Mouse (Mus musculus) limb, embryonic 11.5 days (tissue): ENCODE measurements around the gene Ywhae. TPM values are rescaled to one million over a fixed set of nuclear protein-coding genes. Genes with fewer than 3 reads are reported as not detected.

Source experiments
- ATAC-seq: fragments of 200-750 bp; cut with Nextera tagmentation; 2 replicates; pipeline ENCODE4 v1.8.0; 2017; ENCODE audit warnings: low read depth; ENCODE audit not compliant: insufficient number of reproducible peaks, low FRiP score, low TSS enrichment
- DNase-seq: peaks from one replicate; pipeline ENCODE4 v3.0.0-alpha.2; 2015; ENCODE audit warnings: low spot score
- H3K27ac ChIP-seq: fragments of 300-500 bp; sonication (generic); replicated peaks from 2 replicates; pipeline ENCODE4 v1.5.1; 2014; ENCODE audit warnings: low read depth, mild to moderate bottlenecking, low read length
- H3K27me3 ChIP-seq: fragments of 300-500 bp; sonication (generic); 2 replicates; pipeline ENCODE4 v1.6.1; 2014; ENCODE audit warnings: mild to moderate bottlenecking, low read length, mixed read lengths; ENCODE audit not compliant: control insufficient read depth, insufficient read depth
- H3K36me3 ChIP-seq: fragments of 300-500 bp; sonication (generic); 2 replicates; pipeline ENCODE4 v1.6.1; 2014; ENCODE audit warnings: mild to moderate bottlenecking, low read length, moderate library complexity, mixed read lengths; ENCODE audit not compliant: control insufficient read depth, insufficient read depth
- H3K4me1 ChIP-seq: fragments of 300-500 bp; sonication (generic); 2 replicates; pipeline ENCODE4 v1.6.1; 2014; ENCODE audit warnings: low read length, mixed read lengths; ENCODE audit not compliant: control insufficient read depth, insufficient read depth
- H3K4me2 ChIP-seq: fragments of 300-500 bp; sonication (generic); 2 replicates; pipeline ENCODE4 v1.6.1; 2014; ENCODE audit warnings: low read depth, mild to moderate bottlenecking, moderate library complexity; ENCODE audit not compliant: severe bottlenecking
- H3K4me3 ChIP-seq: fragments of 300-500 bp; sonication (generic); 2 replicates; pipeline ENCODE4 v1.5.1; 2014; ENCODE audit warnings: low read depth, low read length
- H3K9ac ChIP-seq: fragments of 300-500 bp; sonication (generic); 2 replicates; pipeline ENCODE4 v1.6.1; 2014; ENCODE audit warnings: mild to moderate bottlenecking, low read length
- H3K9me3 ChIP-seq: fragments of 300-500 bp; sonication (generic); 2 replicates; pipeline ENCODE4 v1.6.1; 2016; ENCODE audit warnings: low read length; ENCODE audit not compliant: control insufficient read depth
- WGBS: fragments of 180-500 bp; shearing (Covaris S2); extraction: QIAGEN DNeasy Blood & Tissue Kit; methylation state at CpG from one replicate; pipeline ENCODE4 v1.1.7; 2014; 5-methylcytosine and 5-hydroxymethylcytosine counted together
- polyA plus RNA-seq: library from polyadenylated mRNA; unstranded; fragments of >200 nt; fragmentation: Nextera tagmentation; extraction: Ambion mirVana; gene quantifications from 2 replicates; pipeline ENCODE4 v1.2.1, GENCODE M21; 2014

The Ywhae gene
- polyA plus RNA-seq, 1 experiment from 2014 or later, result 1,356 TPM

GRCm38 (mm10) chr11:75767014-75767413, 34.3 kb downstream of the Ywhae start:
- 78% methylated on average over 2 of the region's 2 CpGs for WGBS
- Histone ChIP-seq H3K4me1 (no peaks in the 10 kb centered on the region), H3K36me3 (peaks cover 6% of the 10 kb centered on the region; the same call in 1 of the 2 replicates), H3K9me3 (no peaks in the 10 kb centered on the region), H3K4me3 (no peak overlapping the region), H3K4me2 (no peak overlapping the region), H3K27ac (no peak overlapping the region), H3K27me3 (no peaks in the 10 kb centered on the region), H3K9ac (no peak overlapping the region)
- ATAC-seq, result no peak
- no peak for DNase-seq

DNA sequence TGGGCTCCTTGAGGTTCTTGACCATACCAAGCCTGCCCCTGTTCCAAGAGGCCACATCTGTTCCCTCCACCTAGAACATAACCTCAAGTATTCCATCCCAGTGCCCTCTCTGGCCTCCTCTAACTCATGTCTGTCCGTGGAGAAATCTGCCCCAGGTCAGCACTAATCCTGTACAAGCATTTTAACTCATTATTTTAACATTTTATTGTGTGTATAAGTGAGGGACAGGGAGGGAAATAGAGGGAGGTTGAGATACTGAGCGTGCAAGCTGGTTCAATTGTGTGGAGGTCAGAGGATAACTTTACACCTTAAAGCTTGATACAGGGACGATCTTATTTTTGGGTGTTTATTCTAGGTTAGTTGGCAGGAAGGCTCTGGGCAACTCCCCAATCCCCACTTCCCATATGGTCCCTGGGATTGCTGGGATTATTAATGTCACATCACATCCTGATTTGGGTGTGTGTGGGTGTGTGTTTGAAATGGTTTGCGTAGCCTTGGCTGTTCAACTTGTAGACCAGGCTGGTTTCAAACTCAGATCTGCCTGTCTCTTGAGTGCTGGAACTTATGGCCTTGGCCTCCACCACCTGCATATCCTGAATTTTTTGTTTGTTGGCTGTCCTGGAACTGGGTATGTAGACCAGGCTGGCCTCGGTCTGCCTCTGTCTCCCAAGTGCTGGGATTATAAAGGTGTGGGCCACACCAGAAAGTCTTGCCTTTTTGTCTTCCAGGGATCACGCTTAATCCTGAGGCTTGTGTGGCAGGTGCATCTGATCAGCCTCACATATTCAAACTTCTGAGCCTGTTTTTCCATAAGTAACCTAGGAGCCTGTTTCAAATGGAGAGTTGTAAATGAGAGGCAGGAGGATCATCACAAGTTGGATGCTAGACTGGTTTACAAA, 35.7 kb downstream of the Ywhae start:
- Histone ChIP-seq H3K4me2 (no peak overlapping the region), H3K9me3 (no peaks in the 10 kb centered on the region), H3K27ac (no peak overlapping the region), H3K9ac (no peak overlapping the region), H3K4me3 (no peak overlapping the region), H3K27me3 (no peaks in the 10 kb centered on the region), H3K4me1 (no peaks in the 10 kb centered on the region), H3K36me3 (peaks cover 6% of the 10 kb centered on the region; the same call in 1 of the 2 replicates)
- ATAC-seq (no peak; the same call in 1 of the 2 replicates), DNase-seq (no peak)
- WGBS, result 57% methylated on average over 6 of the region's 6 CpGs

GRCm38 (mm10) chr11:75769206-75769605, 36.5 kb downstream of the Ywhae start:
- Histone ChIP-seq H3K4me2 (peak overlapping the region; percentile 33; the same call in 1 of the 2 replicates), H3K36me3 (peaks cover 6% of the 10 kb centered on the region; the same call in 1 of the 2 replicates), H3K9me3 (no peaks in the 10 kb centered on the region), H3K4me1 (no peaks in the 10 kb centered on the region), H3K9ac (no peak overlapping the region), H3K27me3 (no peaks in the 10 kb centered on the region), H3K27ac (no peak overlapping the region), H3K4me3 (no peak overlapping the region)
- under 1% methylated on average over 23 of the region's 23 CpGs for WGBS
- peak; percentile 87 for ATAC-seq
- DNase-seq, result peak; percentile 92

- Histone ChIP-seq H3K4me3 (no peak overlapping the region), H3K9me3 (no peaks in the 10 kb centered on the region), H3K9ac (no peak overlapping the region), H3K4me1 (no peaks in the 10 kb centered on the region), H3K4me2 (no peak overlapping the region), H3K27me3 (no peaks in the 10 kb centered on the region), H3K27ac (no peak overlapping the region), H3K36me3 (no peaks in the 10 kb centered on the region)
- no peak for DNase-seq
- ATAC-seq, result no peak
- 85% methylated on average over 5 of the region's 5 CpGs for WGBS
Measured at GRCm38 (mm10) chr11:75772562-75772961, 39.9 kb downstream of the Ywhae start.

GRCm38 (mm10) chr11:75775919-75776318, 43.2 kb downstream of the Ywhae start:
- H3K9me3 ChIP-seq, result no peaks in the 10 kb centered on the region
- ATAC-seq (no peak), DNase-seq (no peak)
- no peaks in the 10 kb centered on the region for H3K27me3 ChIP-seq
- 97% methylated on average over 1 of the region's 1 CpGs for WGBS
- no peaks in the 10 kb centered on the region for H3K36me3 ChIP-seq
- H3K4me1 ChIP-seq, result no peaks in the 10 kb centered on the region
- H3K4me2 ChIP-seq, result no peak overlapping the region
- H3K9ac ChIP-seq, result no peak overlapping the region
- H3K27ac ChIP-seq, result no peak overlapping the region
- no peak overlapping the region for H3K4me3 ChIP-seq

DNA sequence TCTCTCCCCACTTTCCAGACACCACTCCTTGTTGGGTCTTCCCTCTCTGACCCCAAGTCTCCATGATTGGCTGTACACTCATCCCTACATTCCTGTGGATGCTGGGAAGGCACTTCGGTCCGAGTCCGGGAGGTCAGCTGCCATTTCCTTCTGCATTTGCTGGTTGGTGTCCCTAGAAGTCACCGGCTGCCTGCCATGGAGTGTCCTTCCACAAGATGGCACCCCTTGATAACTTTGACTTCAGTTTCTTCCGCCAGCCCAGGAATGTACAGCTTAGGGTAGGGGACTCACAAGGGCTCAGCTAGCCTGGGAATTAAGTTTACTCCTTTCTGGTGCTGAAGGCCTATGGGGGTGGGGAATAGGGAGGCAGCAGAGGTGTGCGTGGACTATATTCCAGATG, 49.2 kb downstream of the Ywhae start:
- H3K9ac ChIP-seq, result no peak overlapping the region
- no peak overlapping the region for H3K4me3 ChIP-seq
- DNase-seq (peak; percentile 80), ATAC-seq (no peak)
- H3K27me3 ChIP-seq, result no peaks in the 10 kb centered on the region
- H3K9me3 ChIP-seq, result no peaks in the 10 kb centered on the region
- H3K36me3 ChIP-seq, result no peaks in the 10 kb centered on the region
- H3K4me2 ChIP-seq, result no peak overlapping the region
- H3K4me1 ChIP-seq, result no peaks in the 10 kb centered on the region
- WGBS, result 25% methylated on average over 6 of the region's 6 CpGs
- H3K27ac ChIP-seq, result no peak overlapping the region

DNA sequence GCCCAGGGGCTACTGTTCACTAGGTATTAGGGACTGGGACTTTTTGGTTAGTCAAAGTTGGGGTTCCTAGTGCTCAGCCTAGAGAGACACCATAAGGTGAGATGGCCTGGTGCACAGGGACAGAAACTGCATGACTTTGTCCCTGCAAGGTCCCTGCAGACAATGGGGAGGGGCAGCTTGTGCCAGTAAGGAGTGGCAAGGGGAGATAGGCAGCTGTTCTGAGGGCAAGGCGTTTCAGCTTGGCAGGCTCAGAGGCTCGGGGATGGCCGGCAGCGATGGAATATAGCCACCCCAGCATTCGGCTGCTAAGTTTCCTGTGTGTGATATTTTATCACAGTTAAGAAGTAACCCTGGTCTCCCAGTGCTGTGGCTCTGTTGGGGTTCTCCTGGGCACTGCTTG, 51.1 kb downstream of the Ywhae start:
- H3K9ac ChIP-seq, result no peak overlapping the region
- no peaks in the 10 kb centered on the region for H3K4me1 ChIP-seq
- no peak overlapping the region for H3K4me2 ChIP-seq
- no peak overlapping the region for H3K4me3 ChIP-seq
- ATAC-seq (no peak), DNase-seq (no peak)
- 92% methylated on average over 5 of the region's 5 CpGs for WGBS
- no peaks in the 10 kb centered on the region for H3K36me3 ChIP-seq
- no peak overlapping the region for H3K27ac ChIP-seq
- no peaks in the 10 kb centered on the region for H3K9me3 ChIP-seq
- H3K27me3 ChIP-seq, result no peaks in the 10 kb centered on the region

DNA sequence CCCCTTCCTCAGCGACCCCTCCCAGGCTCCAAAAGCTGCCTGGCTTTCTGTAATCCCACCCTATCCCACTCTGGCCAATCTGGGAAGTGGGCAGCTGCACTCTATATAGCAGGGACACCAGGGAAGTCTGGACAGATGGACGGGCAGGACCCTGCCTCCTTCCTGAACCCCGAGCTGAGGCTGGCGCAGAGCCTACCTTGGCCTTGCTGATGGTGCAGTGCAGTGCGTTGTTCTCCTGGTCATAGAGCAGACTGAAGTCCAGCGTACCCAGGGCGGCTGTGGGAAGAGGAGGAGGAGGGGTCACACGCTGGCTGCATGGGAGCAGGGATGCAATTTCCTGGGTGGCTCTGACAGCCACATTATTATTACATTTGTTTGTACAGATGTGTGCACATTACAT, 53.2 kb downstream of the Ywhae start:
- no peak for ATAC-seq
- no peak for DNase-seq
- Histone ChIP-seq H3K27me3 (peaks cover 3% of the 10 kb centered on the region), H3K9me3 (no peaks in the 10 kb centered on the region), H3K27ac (no peak overlapping the region), H3K4me1 (no peaks in the 10 kb centered on the region), H3K36me3 (no peaks in the 10 kb centered on the region), H3K4me3 (no peak overlapping the region), H3K9ac (no peak overlapping the region), H3K4me2 (no peak overlapping the region)
- WGBS, result 73% methylated on average over 8 of the region's 8 CpGs
